Mouse (Mus musculus) hematopoietic stem cell, adult 5-6 weeks (primary cell): ENCODE measurements around the gene Man2a1. TPM values are rescaled to one million over a fixed set of nuclear protein-coding genes. Genes with fewer than 3 reads are reported as not detected.
A peak's percentile ranks its signal among the peaks of the same experiment; 100 is the strongest.
"Not testable (repeated sequence)": the region's sequence is repeated elsewhere in the genome, so short reads cannot be mapped to it uniquely, and the experiment has no call there.

Experiments used
- ATAC-seq, 2 experiments: fragments of 125-278 bp in 1 of 2; replicated peaks in 1 of 2; 2 replicates each; pipeline ENCODE4 v1.8.0; 2016 to 2017; ENCODE audit warnings: inconsistent platforms in 2 of 2, mild to moderate bottlenecking in 2 of 2, moderate number of reproducible peaks in 2 of 2, low read depth in 1 of 2, moderate TSS enrichment in 1 of 2; ENCODE audit not compliant: low FRiP score in 2 of 2, poor library complexity in 2 of 2, severe bottlenecking in 2 of 2, insufficient read depth in 1 of 2, low TSS enrichment in 1 of 2
- total RNA-seq: library from RNA; stranded (forward); fragments of 172-1452, 232-1000 nt; gene quantifications from 2 replicates; pipeline ENCODE4 v1.2.3, GENCODE M21; 2017

Gene Man2a1
- total RNA-seq, 1 experiment from 2014 or later, result 18.6 TPM

DNA sequence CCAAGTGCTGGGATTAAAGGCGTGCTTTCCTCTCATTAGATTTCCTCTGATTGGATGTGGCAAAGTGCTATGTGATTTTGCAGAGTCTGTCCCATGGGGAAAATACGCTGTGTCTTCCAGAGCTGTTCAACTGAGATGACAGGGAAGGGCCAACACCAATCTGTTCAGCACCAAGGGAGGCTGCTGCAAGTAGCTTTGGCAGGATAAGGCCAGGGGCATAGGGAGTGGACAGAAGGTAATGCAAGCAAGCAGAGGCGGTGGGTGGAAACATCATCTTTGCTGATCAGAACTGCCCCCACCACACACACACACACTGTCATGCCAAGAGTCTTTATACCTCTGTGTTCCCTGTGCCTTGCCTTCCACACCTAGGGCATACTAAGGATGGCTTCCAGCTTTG lies 124.7 kb downstream of the Man2a1 start:
- ATAC-seq, result no peak

DNA sequence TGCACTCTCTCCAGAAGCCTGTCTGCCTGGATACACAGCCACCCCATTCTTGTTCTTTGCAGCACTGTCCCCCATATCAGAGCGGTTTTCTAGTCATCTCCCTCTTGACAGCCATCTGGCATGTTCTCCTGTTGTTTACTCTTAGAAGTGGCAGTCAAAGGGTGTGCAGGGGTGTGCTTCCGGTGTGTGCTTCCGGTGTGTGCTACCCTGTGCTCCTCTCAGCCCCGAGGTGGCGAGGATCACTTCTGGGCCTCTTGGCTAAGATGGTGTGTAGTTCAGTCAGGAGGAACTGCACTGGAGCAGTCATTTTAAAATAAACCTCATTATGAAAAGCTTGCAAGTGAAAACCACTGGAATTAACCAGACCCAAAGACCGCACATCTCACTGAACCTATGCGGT lies 125.5 kb downstream of the Man2a1 start:
- peak; percentile 50 to 68 for ATAC-seq

DNA sequence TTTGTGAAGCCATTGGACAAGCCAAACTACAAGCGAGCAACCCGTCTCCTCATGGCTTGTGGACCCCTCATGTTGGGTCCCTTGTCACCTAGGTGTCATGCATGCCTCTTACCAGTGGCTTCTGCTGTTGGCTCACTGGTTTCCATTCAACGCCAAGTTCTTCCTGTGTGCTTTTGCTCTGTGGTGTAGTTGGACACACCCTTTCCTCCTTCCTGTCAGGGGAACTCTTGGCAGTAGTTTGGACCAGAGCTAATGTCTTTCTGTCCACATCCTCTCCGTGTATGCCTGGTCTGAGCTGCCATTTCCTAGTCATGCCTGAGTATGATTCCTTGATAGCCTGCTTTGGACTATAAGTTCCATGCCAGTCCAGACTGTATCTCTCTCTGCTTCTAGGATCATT lies 135.0 kb downstream of the Man2a1 start:
- peak; percentile 45 to 53; a peak in 2 of 4 replicates for ATAC-seq

DNA sequence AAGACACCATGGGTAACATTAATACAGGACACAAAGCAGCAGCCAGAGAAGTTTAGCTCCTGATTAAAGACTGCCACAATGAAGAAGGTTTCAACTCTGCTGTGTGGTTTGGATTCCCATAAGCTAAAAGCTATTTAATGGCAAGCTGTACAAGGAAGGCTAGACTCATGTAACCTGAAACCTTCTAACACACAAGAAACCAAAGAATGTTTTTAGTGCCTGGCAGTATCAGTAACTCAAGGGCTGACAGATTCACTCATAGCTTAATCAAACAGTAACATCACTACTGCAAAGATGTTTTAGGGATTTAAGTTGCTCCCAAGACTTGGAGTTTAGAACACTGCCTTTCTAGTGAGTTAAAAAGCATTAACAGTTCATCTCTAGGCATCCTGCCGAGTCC lies 137.4 kb downstream of the Man2a1 start:
- no peak for ATAC-seq

DNA sequence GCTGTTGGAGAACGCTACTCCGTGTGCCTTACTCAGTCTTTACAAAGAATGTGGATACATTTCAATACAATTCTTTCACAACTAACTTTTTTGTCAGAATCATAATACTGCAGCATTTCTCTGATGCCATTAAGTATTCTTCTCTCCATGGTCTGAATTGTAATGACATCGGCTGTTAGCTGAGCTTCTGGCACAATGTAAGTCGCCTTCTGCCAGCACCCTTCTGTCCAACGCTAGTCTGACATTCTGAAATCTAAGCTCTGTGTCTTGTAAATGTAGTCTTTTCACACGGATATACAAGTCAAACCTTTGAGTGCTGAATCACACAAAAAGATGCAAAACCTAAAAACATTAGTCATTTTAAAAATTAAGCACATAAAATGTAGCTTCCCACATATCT lies 138.6 kb downstream of the Man2a1 start:
- no peak for ATAC-seq

DNA sequence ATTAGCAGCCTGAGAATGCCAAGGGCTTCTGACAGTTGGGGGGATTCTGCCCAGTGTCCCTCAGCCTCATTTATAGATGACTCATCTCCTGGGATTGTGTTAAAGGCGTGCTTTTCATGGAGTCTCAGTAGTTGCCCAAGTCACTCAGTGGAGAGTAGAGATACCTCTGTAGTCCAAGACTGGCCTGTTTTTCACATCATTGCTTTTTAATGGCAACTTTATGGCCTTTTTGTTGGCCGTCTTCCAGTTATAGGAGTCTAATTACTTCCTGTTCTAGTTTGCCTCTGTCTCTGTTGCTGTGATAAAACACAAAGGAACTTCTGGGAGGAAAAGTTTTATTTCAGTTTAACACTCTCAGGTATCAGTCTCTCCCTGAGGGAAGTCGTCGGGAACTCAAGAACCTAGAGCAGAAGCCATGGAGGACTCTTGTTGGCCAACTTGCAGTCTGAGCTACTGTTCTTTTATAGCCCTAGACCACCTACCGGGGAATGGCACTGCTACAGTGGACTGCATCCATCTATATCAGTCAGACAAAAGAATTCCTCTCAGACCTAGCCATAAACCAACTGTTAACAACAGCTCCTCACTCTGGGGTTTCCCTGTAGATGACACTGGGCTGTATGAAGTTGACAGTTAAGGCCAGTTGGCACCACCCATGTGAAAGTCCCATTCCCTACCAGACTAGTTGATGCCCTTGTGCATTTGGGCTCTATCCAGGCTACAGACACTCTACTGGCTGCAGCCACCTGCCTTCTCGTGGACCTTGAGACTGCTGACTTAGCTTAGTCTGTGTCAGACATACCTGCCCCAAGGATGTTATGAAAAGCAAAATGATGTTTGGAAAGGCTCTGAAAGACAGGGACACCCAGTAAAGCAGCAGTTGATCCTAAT lies 142.4 kb downstream of the Man2a1 start:
- ATAC-seq, result no peak

DNA sequence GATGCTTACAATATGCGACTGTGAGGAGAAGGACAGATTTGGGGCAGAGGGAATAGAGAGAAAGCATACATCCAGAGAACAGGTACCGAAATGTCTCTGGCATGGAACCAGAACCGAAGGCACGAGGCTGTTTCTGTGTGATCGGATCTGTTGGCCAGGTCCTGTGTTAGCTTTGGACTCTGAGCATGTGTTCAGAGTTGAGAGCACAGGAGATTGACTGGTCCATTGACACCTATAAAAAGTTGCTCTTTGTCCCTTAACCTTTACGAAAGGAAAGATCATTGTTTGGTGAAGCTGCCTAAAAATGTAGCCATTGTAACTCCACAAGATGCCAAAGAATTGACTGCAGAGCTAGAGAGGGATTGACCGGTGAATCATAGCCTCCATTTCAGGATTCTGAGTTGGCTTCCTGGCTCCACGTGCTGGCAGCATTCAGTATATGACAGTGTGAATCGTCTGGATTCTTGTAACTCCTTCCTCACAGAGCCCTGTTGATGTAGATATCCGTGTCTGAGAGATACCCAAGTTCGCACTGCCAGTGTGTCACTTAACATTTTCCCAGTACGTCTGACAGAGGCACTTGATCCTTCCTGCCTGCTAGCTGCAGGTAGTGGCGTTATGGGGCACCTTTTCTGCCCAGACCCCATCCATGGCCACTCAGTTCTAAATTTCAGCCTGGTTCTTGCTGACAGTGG lies 143.2 kb downstream of the Man2a1 start:
- ATAC-seq, result no peak

DNA sequence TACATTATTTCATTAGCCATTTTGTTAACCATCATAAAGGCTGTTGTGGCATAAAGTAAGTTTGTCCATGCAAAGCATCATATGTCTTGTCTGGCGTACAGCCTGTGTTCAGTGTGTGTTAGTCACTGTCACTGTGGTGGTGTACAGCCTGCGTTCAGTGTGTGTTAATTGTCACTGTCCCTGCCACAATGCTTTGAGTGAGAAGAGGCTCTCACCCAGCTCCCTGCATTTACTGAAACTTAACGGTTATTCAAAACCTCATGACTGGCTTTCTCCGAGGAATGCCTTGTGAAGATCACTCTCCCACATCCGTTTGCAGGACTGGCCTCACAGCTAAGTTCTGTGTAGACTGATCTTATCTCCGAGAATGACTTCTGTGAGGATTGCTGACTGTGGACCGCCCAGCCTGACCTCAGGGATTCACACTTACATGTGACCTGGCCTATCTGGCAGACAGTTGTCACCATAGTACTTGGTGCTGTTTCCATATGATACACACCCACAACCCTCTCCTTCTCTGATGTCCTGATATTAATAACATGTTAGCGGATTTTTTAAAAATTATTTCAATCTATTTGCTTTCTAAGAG lies 146.2 kb downstream of the Man2a1 start:
- ATAC-seq, result 0 out of 4 replicates have a peak, but pooled peaks of 1 of the 2 experiments have one; percentile 9

DNA sequence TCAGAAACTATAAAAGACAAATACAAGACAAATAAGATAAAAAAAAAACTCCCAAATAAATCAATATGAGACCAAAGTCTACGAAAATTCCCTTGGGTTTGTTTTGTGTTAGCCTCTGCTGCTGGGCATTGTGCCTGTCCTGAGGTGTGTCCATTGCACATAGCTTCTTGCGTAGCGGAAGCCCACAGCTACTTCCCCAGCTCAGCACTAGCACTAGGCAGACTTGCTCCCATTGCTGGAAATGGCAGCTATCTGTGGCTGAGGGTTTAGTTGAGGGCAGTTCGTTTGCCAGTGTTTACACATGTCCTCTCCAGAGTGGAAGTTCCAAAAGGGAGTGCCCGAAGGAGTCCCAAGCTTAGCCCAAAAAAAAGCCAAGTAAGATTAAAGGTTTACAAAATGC lies 146.9 kb downstream of the Man2a1 start:
- peak in 1 of 2 experiments; percentile 38; a peak in 1 of 4 replicates for ATAC-seq

DNA sequence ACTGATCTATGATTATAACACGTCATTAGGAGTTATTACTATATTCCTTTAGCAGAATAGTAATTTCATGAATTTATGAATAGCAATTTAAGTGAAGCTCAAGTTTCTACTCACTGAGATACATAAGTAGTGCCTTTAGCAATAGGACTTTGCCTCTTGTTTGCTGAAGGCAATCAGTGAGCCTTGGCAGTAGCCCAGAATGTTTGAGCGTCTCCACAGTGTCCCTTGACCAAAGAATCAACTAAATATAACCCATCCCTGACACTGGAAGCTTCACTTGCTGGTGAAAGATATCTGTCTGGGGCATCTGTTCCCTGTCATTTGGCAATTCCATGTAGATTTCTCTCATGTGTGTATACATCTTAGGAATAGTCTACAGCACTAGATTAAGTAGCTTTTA lies 147.6 kb downstream of the Man2a1 start:
- ATAC-seq, result no peak

DNA sequence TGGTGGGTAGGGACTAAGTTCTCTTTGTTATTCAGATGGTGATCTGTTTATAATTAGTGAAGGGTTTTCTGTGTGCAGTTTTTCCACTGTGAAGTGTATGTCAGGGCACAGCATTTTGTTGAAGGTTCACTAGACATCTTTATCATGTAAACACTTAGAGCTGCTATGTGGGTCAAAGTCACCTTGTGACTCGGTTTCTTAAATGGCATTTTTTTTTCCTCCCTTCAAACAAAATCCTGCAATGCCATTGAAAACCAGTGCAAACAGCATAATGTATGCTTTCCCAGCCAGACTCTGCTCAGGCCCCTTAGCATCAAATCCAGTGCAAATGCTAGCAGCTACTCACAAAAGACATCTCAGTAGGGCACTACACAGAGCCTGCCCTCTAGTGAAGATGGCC lies 148.6 kb downstream of the Man2a1 start:
- no peak for ATAC-seq

DNA sequence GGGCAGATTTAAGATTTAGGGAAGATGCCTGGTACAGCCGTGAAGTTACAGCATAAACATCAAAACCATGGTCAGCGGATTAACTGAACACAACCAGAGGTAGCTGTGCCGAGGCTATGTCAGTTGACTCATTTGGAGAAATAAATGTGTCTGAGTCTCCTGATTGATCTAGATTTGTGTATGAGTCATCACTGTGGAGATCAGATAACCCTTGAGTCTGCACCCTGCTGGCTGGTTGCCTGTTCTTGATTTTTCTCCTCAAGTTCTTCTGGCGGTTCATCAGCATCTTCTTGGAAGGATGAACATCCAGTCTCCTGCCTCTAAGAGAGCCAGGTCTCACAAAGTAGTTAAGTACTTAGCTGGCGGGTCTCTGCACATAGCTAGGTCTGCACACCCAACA lies 150.7 kb downstream of the Man2a1 start:
- ATAC-seq, result no peak

DNA sequence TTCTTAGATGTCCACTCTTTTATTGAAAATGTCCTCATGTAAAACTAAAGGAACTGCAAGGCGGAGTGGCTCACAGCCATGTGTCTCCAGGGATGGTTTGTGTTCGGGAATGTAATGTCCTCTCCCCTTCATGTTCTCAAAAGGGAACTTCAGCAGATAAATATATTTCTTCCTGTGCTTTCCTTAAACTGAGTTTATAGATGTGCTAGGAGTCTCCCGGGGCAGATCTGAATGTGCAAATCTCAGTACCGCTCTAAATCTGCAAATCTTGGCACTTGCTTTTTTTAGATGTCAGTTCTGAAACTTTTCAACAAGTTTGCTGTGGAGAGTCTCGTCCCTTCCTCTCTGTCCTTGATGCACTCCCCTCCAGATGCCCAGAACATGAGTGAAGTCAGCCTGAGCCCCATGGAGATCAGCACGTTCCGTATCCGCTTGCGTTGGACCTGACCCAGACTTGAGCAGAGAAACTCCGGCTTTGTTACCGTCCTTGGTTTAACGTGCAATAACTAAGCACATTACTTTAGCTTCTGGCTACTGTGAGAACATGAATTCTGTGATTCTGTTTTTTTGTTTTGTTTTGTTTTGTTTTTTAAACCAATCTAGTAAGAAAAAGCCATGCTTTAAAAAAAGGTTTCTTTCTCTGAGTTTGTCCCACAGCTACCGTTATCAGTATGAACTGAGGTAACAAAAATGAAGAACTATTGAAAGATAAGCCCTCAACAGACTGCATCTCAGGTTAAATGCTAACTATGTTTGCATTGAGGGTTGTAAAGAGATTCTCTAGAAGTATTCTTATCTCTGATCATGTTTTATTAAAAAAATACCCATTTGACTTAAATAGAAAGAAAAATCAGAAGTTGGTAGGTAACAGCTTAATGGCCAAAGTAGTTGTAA lies 151.8 kb downstream of the Man2a1 start:
- ATAC-seq, result no peak

DNA sequence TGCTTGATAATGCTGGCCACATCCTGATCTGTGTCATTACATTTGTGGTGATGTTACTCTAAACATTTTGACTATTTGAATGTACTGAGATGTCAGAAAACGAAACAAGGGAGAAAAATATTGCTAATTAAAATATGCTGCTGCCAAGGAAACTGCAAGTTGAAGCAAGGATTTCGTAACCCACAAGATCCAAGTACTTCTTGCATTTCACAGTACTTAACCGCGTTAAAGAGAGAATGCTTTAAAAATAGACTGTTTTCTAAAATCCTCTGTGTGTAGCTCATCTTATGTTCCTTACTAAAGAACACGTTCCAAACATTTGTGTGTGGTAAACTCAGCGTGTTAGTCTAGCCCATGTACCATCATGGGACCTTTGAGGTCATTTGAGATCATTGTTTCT lies 153.0 kb downstream of the Man2a1 start:
- ATAC-seq, result no peak; a peak in 1 of 4 replicates

DNA sequence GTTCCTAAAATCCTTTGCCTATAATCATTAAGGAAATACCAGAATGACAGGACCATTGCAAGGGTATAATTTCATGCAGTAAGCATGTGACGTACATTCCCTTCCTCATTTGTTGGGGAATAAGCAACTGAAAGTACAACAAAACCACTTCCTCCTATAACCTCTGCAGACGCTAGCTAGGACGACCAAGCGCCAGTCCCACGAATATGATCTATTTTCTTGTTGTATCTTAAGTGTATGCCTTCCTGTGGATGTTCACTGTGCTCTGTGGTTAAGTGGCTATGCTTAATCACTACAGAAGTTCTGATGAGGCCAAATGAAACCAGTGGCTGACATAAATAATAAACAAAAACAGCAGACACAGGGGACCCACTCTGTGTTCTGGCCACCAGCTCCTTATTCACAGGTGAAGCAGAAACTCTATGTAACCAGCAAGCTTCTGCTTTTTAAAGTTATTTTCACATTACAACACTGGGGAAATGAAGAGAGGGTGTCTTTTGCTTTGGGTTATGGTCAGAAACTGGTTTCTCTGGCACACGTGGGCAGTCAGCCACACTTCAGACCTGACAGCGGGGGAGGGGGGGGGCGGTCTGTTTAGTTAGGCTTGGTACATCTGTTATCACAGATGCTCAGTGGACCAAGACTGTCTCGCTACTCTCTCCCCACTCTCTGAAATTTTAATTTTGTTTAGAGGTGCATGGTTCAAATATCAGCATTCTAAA lies 153.8 kb downstream of the Man2a1 start:
- ATAC-seq, result peak; percentile 98

DNA sequence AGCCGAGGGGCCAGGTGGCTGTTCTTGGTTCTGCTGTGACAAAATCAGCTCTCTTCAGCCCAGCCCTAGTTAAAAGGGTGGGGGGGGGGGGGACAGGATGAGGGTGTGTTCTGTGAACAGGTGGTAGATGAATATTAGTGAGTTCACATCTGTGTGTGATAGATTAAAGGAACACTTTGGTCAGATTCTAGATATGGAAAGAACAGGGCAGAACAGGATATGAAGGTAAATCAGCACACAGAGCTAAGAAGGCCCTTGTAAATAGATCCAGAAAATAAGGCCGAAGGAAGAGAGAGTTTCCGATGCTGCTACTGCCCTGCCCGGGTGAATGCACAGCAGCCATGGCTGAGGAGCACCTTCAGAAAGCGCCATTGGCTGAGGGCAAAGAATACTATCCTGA lies 154.7 kb downstream of the Man2a1 start:
- ATAC-seq, result no peak

DNA sequence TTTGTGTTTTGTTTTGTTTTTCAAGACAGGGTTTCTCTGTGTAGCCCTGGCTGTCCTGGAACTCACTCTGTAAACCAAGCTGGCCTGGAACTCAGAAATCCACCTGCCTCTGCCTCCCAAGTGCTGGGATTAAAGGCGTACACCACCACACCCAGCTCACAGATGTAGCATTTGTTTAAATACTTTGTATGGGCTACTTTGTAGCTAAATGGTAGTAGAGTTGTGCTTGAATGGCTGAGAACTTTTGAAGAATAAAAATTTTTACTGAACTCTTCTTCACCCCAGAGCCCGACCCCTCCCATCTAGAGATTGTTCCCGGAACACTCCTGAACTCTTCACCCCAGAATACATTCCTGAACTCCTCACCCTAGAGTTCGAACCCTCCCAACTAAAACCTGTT lies 162.1 kb downstream of the Man2a1 start:
- not testable (repeated sequence) for ATAC-seq
